Mouse (Mus musculus) limb, embryonic 14.5 days (tissue): ENCODE measurements around the gene Gm19345. TPM values are rescaled to one million over a fixed set of nuclear protein-coding genes. Genes with fewer than 3 reads are reported as not detected.
A peak's percentile ranks its signal among the peaks of the same experiment; 100 is the strongest.

Source experiments
- ATAC-seq: fragments of 200-750 bp; cut with Nextera tagmentation; 2 replicates; pipeline ENCODE4 v1.8.0; 2017; ENCODE audit warnings: low read depth, moderate number of reproducible peaks, moderate TSS enrichment; ENCODE audit not compliant: low FRiP score
- DNase-seq: peaks from one replicate; pipeline ENCODE4 v3.0.0-alpha.2; 2015; ENCODE audit warnings: low spot score
- H3K27ac ChIP-seq: fragments of 300-500 bp; sonication (generic); replicated peaks from 2 replicates; pipeline ENCODE4 v1.5.1; 2014; ENCODE audit warnings: low read depth, mild to moderate bottlenecking, low read length, moderate library complexity, mixed read lengths
- H3K27me3 ChIP-seq: fragments of 300-500 bp; sonication (generic); 2 replicates; pipeline ENCODE4 v1.6.1; 2014; ENCODE audit warnings: low read length, mixed read lengths; ENCODE audit not compliant: control insufficient read depth, insufficient read depth
- H3K36me3 ChIP-seq: fragments of 300-500 bp; sonication (generic); 2 replicates; pipeline ENCODE4 v1.6.1; 2014; ENCODE audit warnings: mild to moderate bottlenecking, low read length, moderate library complexity, mixed read lengths; ENCODE audit not compliant: control insufficient read depth, insufficient read depth
- H3K4me1 ChIP-seq: fragments of 300-500 bp; sonication (generic); 2 replicates; pipeline ENCODE4 v1.6.1; 2014; ENCODE audit warnings: antibody characterized with exemption, low read length, mixed read lengths; ENCODE audit not compliant: control insufficient read depth, insufficient read depth
- H3K4me2 ChIP-seq: fragments of 300-500 bp; sonication (generic); replicated peaks from 2 replicates; pipeline ENCODE4 v1.6.1; 2014; ENCODE audit warnings: low read depth, mild to moderate bottlenecking, low read length, moderate library complexity; ENCODE audit not compliant: severe bottlenecking
- H3K4me3 ChIP-seq: fragments of 300-500 bp; sonication (generic); replicated peaks from 2 replicates; pipeline ENCODE4 v1.5.1; 2014; ENCODE audit warnings: low read length
- H3K9ac ChIP-seq: fragments of 300-500 bp; sonication (generic); 2 replicates; pipeline ENCODE4 v1.6.1; 2014; ENCODE audit warnings: mild to moderate bottlenecking, low read depth, low read length, moderate library complexity; ENCODE audit not compliant: severe bottlenecking
- H3K9me3 ChIP-seq: fragments of 300-500 bp; sonication (generic); 2 replicates; pipeline ENCODE4 v1.6.1; 2016; ENCODE audit warnings: low read length; ENCODE audit not compliant: control insufficient read depth
- POLR2A ChIP-seq: fragments of 200-500 bp; IDR thresholded peaks from 2 replicates; pipeline ENCODE4 v1.8.0; 2012; ENCODE audit warnings: inconsistent platforms, mild to moderate bottlenecking, moderate library complexity, borderline replicate concordance; ENCODE audit not compliant: insufficient read depth, insufficient read length; ENCODE audit errors: extremely low read depth
- WGBS: fragments of 180-500 bp; shearing (Covaris S2); extraction: QIAGEN DNeasy Blood & Tissue Kit; methylation state at CpG from one replicate; pipeline ENCODE4 v1.1.7; 2014; 5-methylcytosine and 5-hydroxymethylcytosine counted together
- polyA plus RNA-seq, 2 experiments: library from polyadenylated mRNA; depleted of rRNA in 1 of 2; stranded (reverse) in 1 of 2; unstranded in 1 of 2; fragments of >200 nt; fragmentation: Nextera tagmentation in 1 of 2; extraction: Ambion mirVana in 1 of 2; gene quantifications; 2 replicates each; pipeline versions ENCODE4 v1.2.1 to v1.2.3; 2012 to 2014

Gene Gm19345
- polyA plus RNA-seq, 2 experiments = 0.13 TPM; not detected in 1

DNA sequence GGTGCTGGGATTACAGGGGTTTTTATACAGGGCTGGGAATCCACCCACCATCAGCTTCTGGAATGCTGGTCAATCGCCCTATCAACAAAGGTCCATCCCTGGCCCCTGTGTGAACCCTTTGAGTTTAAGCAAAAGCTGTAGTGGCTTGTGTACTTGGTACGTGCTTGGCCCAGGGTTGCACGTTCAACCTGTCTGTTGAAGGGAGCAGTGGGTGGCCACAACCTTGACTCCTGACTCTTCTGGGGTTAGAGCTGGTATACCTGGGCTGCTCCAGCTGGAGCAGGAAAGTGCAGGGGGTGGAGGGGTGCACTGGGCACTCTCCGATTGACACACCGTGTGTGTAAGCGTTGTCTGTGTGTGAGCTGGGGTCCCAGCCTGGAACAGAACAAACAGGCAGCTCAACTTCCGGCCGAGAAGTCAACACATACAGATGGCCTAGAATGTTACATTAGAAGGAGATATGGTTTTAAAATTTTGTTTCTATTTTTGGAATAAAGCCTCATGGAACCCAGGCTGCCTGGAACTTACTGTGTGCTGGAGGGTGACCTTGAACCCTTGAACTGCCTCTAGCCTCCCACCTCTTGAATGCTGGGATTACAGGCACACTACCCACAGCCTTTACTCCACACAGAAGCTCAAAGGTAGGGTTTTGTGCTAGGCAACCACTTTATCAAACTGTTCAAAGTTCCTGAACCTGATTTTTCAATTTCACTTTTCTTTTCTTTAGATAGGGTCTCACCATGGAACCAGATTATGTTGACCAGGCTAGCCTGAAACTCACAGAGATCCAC lies 13.6 kb downstream of the Gm19345 start:
- Histone ChIP-seq H3K36me3 (no peaks in the 10 kb centered on the region), H3K4me1 (no peaks in the 10 kb centered on the region), H3K9me3 (no peaks in the 10 kb centered on the region), H3K9ac (no peak overlapping the region), H3K27ac (no peak overlapping the region), H3K27me3 (no peaks in the 10 kb centered on the region), H3K4me2 (no peak overlapping the region), H3K4me3 (no peak overlapping the region)
- DNase-seq = no peak
- WGBS = 78% methylated on average over 8 of the region's 8 CpGs
- ATAC-seq = no peak
- no peak for TF ChIP-seq POLR2A

GRCm38 (mm10) chr7:19866490-19866889 lies 14.7 kb downstream of the Gm19345 start:
- WGBS = 77% methylated on average over 6 of the region's 6 CpGs
- Histone ChIP-seq H3K27me3 (no peaks in the 10 kb centered on the region), H3K36me3 (no peaks in the 10 kb centered on the region), H3K4me3 (no peak overlapping the region), H3K9me3 (no peaks in the 10 kb centered on the region), H3K4me2 (no peak overlapping the region), H3K27ac (no peak overlapping the region), H3K4me1 (no peaks in the 10 kb centered on the region), H3K9ac (no peak overlapping the region)
- ATAC-seq = no peak
- no peak for TF ChIP-seq POLR2A
- DNase-seq = no peak

DNA sequence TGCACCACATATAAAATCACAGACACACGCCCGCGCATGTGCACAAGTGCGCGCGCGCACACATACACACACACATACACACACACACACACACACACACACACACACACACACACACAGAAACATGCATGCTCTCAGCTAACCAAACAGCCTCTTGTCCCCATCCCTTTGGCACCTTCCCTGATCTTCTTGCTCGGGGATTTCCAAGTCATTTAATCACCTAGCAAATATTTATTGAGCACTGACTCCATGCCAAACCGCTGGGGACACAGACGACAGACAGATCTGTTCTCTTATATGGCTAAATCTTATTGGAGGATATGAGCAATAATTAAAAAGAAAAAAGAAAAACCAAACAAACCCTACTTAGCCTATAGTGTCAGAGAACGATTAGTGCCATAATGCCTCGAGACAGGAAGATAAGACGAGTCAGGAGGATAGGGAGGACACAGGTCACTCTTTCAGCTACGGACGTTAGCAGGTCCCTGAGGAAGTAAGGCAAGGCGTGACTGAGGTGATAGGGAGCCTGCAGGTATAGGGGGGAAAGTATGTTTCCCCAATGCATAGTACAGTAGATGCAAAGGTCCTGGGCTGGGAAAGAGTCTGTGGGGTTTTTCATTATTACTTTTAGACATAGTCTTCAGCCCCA lies 16.1 kb downstream of the Gm19345 start:
- H3K36me3 ChIP-seq = no peaks in the 10 kb centered on the region
- H3K27me3 ChIP-seq = no peaks in the 10 kb centered on the region
- WGBS = 84% methylated on average over 16 of the region's 16 CpGs
- H3K9me3 ChIP-seq = no peaks in the 10 kb centered on the region
- H3K4me1 ChIP-seq = no peaks in the 10 kb centered on the region
- no peak overlapping the region for H3K9ac ChIP-seq
- no peak overlapping the region for H3K4me3 ChIP-seq
- ATAC-seq (no peak), DNase-seq (no peak)
- no peak overlapping the region for H3K27ac ChIP-seq
- no peak for TF ChIP-seq POLR2A
- H3K4me2 ChIP-seq = no peak overlapping the region

DNA sequence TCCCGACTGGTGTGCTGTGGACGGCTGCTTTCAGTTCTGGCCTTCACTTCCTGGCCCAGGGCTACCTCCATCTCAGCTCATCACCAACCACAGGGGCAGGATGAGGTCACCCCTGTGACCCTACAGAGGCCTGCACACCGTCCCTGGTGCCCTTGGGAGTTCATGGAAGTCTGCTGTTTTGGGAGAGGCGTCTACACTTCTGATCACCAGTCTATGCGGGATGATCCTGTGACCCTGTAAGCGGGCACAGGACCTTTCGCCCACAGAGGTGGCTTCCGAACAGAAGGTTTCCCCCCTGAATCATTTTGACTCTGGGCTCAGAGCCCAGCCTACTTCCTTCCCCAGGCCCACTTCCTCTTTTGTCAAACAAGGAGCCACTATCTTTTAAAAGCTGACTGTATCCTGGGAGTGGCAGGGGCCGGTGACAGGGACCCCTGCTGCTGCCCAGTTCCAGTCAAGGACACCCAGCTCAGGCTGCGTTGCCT lies 19.4 kb downstream of the Gm19345 start:
- H3K9me3 ChIP-seq = no peaks in the 10 kb centered on the region
- WGBS = 69% methylated on average over 10 of the region's 10 CpGs
- no peak overlapping the region for H3K9ac ChIP-seq
- H3K36me3 ChIP-seq = no peaks in the 10 kb centered on the region
- no peak overlapping the region for H3K27ac ChIP-seq
- no peaks in the 10 kb centered on the region for H3K27me3 ChIP-seq
- DNase-seq (no peak), ATAC-seq (no peak)
- no peaks in the 10 kb centered on the region for H3K4me1 ChIP-seq
- no peak for TF ChIP-seq POLR2A
- no peak overlapping the region for H3K4me3 ChIP-seq
- H3K4me2 ChIP-seq = no peak overlapping the region

- Histone ChIP-seq H3K9ac (no peak overlapping the region), H3K36me3 (no peaks in the 10 kb centered on the region), H3K4me1 (no peaks in the 10 kb centered on the region), H3K4me2 (no peak overlapping the region), H3K4me3 (no peak overlapping the region), H3K27me3 (no peaks in the 10 kb centered on the region), H3K9me3 (no peaks in the 10 kb centered on the region), H3K27ac (no peak overlapping the region)
- WGBS = 38% methylated on average over 5 of the region's 5 CpGs
- no peak for TF ChIP-seq POLR2A
- DNase-seq (peak; percentile 36), ATAC-seq (0 out of 2 replicates have a peak, but pooled peaks have one; percentile 37)
These were observed 20.3 kb downstream of the Gm19345 start for GRCm38 (mm10) chr7:19871943-19872601.
